Mouse (Mus musculus): Measurements from ENCODE around the gene Hist1h2af.
A peak's percentile ranks its signal among the peaks of the same experiment; 100 is the strongest.
"Not testable (repeated sequence)": the region's sequence is repeated elsewhere in the genome, so short reads cannot be mapped to it uniquely, and the experiment has no call there.

Hist1h2af gene

DNA sequence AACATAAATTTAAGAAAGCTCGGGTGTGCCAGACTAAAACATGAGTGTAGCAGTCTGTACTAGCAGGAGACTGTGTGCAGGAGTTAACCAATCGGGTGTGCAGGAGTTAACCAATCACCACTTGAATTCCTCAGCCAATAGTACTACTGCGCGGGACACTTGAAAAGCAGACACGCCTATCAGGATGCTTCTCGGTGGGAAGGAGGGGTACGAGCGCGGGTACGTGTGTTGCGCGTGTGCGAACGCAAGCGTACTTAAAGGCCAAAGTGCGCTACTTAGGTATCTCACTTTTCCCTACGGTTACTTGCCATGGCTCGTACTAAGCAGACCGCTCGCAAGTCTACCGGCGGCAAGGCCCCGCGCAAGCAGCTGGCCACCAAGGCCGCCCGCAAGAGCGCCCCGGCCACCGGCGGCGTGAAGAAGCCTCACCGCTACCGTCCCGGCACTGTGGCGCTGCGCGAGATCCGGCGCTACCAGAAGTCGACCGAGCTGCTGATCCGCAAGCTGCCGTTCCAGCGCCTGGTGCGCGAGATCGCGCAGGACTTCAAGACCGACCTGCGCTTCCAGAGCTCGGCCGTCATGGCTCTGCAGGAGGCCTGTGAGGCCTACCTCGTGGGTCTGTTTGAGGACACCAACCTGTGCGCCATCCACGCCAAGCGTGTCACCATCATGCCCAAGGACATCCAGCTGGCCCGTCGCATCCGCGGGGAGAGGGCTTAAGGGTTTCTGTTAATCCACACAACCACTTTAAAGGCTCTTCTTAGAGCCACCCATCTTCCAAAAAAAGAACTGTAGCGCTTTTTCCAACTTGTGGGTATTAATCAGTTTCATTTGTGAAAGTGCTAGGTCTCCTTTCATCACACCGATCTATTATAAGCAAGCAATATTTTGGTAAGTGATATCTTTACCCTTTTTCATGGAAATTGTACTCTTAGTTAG, 1.7 kb downstream of the Hist1h2af start, which contains the start of gene Hist1h3g:
Gene Hist1h3g (plus strand): TSS at position 286 of the 939 bp plus-strand sequence.
- DNase-seq (ENCODE audit: low spot score in 2 of 2) = peak; percentile 88 to 94

DNA sequence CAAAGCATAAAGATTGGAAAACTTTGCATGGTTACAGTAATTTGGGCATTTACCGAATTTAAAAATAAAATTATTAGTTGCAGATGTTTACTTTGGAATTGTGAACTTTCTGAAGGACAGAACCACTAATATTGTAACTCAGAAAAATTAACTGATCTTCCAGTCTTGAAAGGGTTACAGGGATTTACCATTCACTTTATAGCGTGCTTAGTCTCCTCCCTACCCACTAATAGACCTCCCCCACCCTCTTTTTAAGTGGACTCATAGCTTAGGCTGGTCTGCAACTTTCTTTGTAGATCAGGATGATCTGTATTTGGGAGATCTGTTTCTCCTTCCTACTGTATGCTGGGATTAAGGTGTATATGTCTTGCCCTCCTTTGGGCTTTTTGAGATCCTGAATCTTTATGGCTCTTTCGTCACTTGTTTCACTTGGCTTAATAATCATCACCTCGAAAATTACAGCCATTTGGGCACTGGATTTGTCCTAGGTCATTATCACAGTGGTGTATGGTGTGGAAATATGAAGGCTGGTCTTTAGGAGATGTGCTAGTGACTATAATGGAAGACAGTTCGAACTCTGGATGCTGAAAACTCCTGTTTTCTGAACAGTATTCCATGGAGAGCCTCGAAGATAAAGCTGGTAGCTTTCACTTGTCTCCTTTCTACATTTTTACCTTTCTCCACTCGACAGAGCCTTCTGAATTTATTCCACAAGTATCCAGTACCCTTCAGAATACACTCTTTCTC, 2.5 kb downstream of the Hist1h2af start:
- no peak for DNase-seq (ENCODE audit: low spot score in 2 of 2)

DNA sequence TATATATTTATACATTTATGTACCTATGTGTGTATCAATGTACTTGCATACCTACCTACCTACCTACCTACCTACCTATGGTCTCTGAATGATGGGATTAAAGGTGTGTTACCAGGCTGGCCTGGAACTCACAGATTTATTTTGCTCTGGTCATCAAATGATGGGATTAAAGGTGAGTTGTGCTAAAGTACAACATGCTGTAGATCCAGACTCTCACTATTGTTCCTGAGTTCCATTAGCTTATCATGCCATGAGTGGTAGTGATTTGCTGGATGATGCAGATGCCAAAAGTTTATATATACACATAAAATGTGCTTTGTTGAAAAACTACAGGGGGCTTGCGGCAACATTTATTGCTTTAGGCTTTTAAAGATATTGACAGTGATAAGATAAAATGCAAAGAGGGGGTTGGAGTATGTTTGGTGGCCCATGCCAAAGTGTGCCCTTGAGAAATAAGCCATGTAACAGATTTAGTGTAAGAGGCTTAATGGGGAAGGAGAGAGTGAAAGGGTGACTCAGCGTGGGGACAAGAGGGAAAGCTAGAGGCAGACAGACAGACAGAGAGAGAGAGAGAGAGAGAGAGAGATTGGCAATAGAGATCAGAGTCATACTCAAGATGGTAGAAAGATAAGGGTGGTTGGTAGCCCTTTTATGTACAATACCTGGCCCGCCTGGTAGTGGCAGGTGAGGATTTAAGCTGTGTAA, 3.5 kb downstream of the Hist1h2af start:
- no peak for DNase-seq (ENCODE audit: low spot score in 2 of 2)

DNA sequence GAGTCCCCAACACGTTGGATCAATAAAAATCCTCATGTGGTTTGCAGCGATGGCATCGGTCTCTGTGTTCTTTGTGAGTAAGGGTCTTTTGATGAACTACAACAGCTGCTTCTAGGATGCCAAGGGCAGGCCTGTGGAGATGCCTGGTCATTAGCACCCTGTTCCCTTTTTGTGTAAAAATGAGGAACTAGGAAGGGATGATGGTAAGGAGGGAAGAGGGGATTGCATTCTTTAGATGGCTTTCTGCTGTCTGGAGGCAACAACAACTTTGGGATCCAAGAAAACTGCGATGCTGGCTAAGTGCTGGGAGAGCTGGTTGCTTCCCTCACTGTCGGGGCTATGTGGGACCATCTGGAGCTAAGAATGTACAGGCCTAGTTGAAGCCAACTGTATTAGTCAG, 4.5 kb downstream of the Hist1h2af start:
- no peak for DNase-seq (ENCODE audit: low spot score in 2 of 2)

DNA sequence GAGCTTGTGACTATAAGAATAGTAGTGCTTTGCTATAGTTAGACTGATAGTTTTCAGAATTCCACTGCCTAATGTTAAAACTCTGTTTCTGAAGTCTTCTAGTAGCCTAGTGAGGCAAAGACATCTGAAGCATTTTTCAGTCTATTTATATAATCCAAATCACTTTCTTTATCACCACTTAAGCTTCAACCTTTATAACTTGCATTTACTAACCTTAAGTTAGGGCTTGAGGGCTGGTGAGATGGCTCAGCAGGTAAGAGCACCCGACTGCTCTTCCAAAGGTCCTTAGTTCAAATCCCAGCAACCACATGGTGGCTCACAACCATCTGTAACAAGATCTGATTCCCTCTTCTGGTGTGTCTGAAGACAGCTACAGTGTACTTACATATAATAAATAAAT, 6.1 kb downstream of the Hist1h2af start:
- not testable (repeated sequence) for DNase-seq (ENCODE audit: low spot score in 2 of 2)

DNA sequence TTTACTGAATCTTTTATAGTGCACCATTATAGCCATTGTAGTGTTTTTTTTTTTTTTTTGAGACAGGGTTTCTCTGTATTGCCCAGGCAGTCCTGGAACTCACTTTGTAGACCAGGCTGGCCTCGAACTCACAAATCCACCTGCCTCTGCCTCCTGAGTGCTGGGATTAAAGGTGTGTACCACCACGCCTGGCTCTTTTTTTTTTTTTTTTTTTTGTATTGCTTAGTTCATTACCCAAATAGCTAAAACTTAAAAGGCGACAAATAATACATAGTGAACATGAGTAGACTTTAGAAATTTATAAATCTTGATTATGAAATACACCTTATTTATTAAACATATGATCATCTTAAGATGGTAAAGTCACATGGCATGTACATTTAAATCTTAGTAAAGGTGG, 7.8 kb downstream of the Hist1h2af start:
- DNase-seq (ENCODE audit: low spot score in 2 of 2) = no peak

DNA sequence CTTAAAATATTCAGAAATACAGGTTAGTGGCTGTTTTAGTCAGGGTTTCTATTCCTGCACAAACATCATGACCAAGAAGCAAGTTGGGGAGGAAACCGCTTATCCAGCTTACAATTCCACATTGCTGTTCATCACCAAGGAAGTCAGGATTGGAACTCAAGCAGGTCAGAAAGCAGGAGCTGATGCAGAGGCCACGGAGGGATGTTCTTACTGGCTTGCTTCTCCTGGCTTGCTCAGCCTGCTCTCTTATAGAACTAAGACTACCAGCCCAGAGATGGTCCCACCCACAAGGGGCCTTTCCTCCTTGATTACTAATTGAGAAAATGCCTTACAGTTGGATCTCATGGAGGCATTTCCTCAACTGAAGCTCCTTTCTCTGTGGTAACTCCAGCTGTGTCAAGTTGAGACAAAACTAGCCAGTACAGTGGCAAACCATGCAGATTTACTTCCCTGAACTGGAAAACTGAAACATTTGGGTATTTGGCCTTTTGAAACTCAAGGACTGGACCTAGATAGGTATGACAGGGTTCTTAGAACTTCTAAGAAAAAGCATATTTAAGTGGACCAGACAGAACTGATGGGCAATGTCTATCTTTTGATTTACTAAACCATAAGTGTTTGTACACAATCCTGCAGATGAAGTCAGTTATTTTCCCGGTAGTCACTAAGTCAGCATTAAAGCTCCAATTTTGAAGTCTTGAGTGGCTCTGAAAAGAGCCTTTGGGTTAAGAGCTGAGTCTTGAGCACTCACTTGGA, 8.7 kb downstream of the Hist1h2af start:
- DNase-seq (ENCODE audit: low spot score in 2 of 2) = not testable (repeated sequence)

DNA sequence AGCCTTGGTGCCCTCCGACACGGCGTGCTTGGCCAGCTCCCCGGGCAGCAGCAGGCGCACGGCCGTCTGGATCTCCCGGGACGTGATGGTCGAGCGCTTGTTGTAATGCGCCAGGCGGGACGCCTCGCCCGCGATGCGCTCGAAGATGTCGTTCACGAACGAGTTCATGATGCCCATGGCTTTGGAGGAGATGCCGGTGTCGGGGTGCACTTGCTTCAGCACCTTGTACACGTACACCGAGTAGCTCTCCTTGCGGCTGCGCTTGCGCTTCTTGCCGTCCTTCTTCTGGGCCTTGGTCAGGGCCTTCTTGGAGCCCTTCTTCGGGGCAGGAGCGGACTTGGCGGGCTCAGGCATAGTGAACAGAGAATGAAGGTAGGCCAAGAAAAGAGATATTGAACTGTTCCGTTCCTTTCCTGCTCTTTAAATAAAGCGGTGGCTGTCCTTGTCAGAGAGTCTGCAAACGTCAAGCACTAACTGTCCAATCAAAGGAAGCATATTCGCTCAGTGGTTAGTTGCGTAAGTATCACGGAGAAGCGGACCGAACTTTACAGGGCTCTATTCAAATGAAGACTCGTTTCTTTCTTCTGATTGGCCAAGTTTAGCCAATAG, 9.4 kb downstream of the Hist1h2af start, which contains the start of gene Hist1h2bh:
Gene Hist1h2bh (minus strand): TSS at position 394 of the 609 bp plus-strand sequence.
- DNase-seq (ENCODE audit: low spot score in 2 of 2) = peak; percentile 82 to 86

DNA sequence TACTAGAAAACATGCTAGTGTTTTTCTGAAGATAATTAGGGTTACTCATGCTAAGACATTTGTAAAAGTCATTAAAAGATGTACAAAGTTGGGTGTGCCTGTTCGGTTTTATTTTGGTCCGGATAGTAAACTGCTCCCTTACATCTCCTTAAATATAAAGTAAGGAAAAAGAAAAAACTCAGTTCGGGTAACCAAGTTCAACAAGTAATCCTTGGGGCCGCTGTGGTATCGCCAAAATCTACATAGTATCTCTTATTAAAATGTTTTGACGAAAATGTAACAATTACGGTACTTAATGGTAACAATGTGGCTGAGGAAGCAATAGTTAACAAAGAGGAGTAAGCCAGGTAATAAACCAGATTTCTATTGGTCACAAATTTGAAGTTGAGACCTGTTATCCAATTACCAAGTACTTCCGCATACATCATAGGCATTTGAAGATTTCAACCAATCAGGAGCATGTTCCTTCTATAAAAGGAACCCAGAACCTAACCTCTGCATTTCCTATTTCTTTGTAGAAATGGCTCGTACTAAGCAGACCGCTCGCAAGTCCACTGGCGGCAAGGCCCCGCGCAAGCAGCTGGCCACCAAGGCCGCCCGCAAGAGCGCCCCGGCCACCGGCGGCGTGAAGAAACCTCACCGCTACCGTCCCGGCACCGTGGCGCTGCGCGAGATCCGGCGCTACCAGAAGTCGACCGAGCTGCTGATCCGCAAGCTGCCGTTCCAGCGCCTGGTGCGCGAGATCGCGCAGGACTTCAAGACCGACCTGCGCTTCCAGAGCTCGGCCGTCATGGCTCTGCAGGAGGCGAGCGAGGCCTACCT, 10.5 kb downstream of the Hist1h2af start, which contains the start of gene Hist1h3f:
Gene Hist1h3f (plus strand): TSS at position 88 of the 822 bp plus-strand sequence.
- DNase-seq (ENCODE audit: low spot score in 2 of 2) = peak; percentile 88 to 91

DNA sequence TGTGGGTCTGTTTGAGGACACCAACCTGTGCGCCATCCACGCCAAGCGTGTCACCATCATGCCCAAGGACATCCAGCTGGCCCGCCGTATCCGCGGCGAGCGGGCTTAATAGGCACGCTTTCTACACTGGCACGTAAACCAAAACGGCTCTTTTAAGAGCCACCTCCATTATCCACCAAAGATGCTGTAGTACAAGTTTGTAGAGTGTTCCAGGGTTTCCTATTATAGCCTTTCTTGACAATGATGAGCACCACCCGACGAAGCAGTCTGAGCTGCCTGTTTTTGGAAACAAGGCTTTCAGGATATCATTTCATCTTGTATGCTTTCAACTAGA, 11.0 kb downstream of the Hist1h2af start:
- not testable (repeated sequence) for DNase-seq (ENCODE audit: low spot score in 2 of 2)

DNA sequence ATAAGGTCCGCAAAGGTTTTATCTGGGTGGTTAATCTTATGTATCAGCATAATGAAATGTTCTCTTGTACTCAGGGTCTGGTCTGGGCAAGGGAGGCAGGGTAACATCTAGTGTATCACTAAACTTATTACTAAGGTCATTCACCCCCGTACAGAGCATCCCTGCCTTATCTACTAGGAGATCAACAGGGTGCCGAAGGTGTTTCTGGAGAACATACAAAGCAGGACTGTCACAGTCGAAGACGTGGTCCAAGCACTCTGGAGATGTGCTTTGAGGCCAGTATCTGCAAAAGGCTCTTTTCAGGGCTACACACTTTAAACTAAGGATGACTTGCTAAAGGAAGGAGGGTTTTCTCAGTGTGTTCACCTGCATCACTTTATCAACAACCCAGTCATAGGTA, 13.0 kb downstream of the Hist1h2af start:
- DNase-seq (ENCODE audit: low spot score in 2 of 2) = no peak

DNA sequence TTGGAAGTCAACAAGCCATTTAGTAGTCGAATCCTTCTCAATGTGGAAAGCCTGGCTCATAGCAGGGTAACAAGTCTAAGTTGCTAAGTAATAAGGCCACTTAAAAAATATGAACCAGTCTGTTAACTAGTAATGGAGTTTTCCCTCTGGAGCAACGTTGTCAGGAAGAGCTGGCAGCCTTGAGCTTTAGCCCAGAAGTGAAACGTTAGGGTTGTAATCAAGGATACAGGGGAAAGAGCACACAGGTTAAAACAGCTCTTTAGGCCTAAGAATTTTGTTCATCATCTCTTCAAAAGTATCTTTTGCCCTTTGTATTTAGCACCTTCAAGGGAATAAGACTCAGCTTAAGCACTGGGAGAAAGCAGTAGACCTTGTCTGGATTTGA, 17.0 kb downstream of the Hist1h2af start:
- no peak for DNase-seq (ENCODE audit: low spot score in 2 of 2)

DNA sequence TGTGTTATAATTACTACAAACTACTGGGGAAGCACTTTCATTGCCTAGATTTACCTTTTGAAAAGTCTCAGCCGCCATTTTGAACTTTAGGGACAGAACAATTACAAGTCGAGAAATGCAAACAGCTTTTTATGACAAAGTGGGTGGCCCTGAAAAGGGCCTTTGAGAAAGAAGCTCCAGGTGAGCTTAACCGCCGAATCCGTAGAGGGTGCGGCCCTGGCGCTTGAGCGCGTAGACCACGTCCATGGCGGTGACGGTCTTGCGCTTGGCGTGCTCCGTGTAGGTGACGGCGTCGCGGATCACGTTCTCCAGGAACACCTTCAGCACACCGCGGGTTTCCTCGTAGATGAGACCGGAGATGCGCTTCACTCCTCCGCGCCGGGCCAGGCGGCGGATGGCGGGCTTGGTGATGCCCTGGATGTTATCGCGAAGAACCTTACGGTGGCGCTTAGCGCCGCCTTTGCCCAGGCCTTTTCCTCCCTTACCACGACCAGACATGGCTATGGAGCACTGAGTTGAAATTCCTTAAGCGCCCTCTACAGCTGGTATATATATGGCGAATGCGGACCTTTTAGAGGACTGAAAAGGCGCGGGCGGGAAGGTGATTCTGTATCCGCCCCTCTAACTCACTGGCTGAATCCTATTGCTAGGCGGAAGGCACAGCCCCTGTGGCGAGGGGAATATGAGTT, 17.6 kb downstream of the Hist1h2af start, which contains the start of gene Hist1h4f:
Gene Hist1h4f (minus strand): TSS at position 503 of the 689 bp plus-strand sequence.
- DNase-seq (ENCODE audit: low spot score in 2 of 2) = peak; percentile 89 to 96

DNA sequence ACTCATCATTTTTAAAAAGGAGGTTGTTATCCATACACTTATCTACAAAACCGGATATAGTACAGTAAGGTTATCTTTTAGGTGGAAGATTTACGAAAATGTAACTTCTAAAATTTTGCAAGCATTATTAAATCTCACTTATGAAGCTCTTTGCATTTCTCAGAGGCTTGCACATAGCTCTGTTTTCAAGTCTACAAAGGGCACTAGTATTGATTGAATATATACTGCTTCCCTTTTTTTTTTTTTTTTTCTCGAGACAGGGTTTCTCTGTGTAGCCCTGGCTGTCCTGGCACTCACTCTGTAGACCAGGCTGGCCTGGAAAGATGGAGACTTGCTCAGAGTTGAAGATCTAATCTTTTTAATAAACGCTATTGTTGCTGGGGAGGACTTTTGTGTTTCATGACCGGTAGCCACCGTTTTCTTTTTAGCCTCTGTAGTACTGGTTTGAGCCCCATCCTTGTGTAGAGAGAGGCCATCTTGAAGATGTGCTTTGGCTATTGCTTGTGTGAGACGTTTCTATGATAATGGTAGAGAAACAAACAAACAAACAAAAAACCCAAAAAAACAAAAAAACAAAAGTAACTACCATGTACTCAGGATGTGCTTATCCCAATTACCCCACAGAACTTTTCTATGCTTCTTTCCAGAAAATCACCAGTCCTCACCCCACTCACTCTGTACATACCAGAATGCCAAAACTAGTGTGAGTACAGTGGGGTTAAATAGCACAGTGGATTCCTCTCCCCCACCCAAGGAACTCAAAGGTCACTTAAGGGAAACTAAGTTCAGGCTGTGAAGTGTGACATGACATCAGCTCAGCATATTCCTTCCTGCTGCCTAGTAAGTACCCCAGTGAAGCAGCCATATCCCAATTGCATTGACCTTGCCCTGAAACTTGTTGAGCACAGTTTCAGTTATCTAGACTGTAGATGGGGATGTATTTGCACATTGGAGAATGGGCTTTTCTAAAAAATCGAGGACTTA, 18.5 kb downstream of the Hist1h2af start:
- no peak for DNase-seq (ENCODE audit: low spot score in 2 of 2)

DNA sequence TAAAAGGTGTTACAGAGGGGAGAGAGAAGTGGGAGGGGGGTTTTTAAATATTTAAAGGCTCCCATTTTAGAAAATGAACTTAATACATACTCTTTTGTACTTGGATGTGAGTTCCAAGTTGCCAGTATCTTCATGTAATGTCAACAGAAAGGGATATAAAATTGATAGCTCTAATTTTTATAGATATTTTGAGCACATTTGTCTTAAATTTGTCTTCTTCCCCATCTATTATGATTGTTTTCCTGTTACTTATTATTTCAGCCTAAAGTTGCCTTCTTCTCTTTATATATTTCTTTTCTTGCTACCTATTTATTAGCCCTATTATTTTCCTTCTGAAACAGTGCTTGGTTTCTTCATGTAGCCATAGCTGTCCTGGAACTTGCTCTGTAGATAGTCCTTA, 19.3 kb downstream of the Hist1h2af start, which contains the start of gene Hist1h1d:
Gene Hist1h1d (plus strand): TSS at position 301 of the 400 bp plus-strand sequence.
- no peak for DNase-seq (ENCODE audit: low spot score in 2 of 2)

DNA sequence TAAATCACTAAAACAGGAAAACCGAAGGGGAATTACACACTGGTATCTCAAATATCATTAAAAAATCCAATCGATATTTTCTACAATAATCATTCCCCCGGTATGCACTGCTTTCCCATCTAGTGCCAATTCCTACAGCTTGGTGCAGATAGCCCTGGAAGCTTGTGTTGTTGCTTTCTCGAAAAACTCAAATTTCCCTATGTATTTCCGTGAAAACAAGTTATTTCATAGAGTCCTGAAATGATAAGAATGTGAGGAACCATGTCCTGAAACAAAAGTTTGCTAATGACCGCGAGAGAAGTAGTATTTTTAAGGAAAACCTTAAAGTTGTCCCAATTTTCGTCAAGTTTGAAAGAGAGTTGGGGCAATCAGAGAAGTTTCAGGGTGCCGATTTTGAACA, 20.7 kb downstream of the Hist1h2af start:
- no peak for DNase-seq (ENCODE audit: low spot score in 2 of 2)

DNA sequence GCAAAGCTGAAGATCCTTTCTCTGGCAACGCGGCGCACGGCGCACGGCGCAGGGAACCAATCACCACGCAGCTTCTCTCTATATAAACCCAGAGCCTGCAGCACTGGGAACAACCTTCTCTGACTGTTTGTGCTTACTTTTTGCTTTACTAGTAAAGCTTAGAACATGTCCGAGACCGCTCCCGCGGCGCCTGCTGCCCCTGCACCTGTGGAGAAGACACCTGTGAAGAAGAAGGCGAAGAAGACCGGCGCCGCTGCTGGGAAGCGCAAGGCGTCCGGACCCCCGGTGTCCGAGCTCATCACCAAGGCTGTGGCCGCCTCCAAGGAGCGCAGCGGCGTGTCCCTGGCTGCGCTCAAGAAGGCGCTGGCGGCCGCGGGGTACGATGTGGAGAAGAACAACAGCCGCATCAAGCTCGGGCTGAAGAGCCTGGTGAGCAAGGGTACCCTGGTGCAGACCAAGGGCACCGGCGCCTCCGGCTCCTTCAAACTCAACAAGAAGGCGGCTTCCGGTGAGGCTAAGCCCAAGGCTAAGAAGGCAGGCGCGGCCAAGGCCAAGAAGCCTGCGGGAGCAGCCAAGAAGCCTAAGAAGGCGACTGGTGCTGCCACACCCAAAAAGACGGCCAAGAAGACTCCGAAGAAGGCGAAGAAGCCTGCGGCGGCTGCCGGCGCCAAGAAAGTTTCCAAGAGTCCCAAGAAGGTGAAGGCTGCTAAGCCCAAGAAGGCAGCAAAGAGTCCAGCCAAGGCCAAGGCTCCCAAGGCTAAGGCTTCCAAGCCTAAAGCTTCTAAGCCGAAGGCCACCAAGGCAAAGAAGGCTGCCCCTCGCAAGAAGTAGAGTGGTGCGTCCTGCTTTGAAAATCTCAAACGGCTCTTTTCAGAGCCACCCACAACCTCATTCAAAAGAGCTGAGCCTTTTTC, 21.5 kb downstream of the Hist1h2af start:
- peak; percentile 62 to 82 for DNase-seq (ENCODE audit: low spot score in 2 of 2)
